Mouse (Mus musculus) heart, embryonic 13.5 days (tissue): ENCODE measurements around the gene Senp1. TPM values are rescaled to one million over a fixed set of nuclear protein-coding genes. Genes with fewer than 3 reads are reported as not detected.

Experiments used
- ATAC-seq: fragments of 200-750 bp; cut with Nextera tagmentation; 2 replicates; pipeline ENCODE4 v1.8.0; 2017; ENCODE audit warnings: moderate TSS enrichment; ENCODE audit not compliant: insufficient number of reproducible peaks, low FRiP score, low TSS enrichment; ENCODE audit errors: extremely low read depth
- H3K27ac ChIP-seq: fragments of 300-500 bp; sonication (generic); replicated peaks from 2 replicates; pipeline ENCODE4 v1.5.1; 2015; ENCODE audit warnings: moderate library complexity, mild to moderate bottlenecking, inconsistent platforms
- H3K27me3 ChIP-seq: fragments of 300-500 bp; sonication (generic); replicated peaks from 2 replicates; pipeline ENCODE4 v1.6.1; 2015; ENCODE audit warnings: mild to moderate bottlenecking, inconsistent platforms
- H3K36me3 ChIP-seq: fragments of 300-500 bp; sonication (generic); 2 replicates; pipeline ENCODE4 v1.6.1; 2015; ENCODE audit warnings: mild to moderate bottlenecking, inconsistent platforms
- H3K4me1 ChIP-seq: fragments of 300-500 bp; sonication (generic); 2 replicates; pipeline ENCODE4 v1.6.1; 2015; ENCODE audit warnings: inconsistent platforms
- H3K4me2 ChIP-seq: fragments of 300-500 bp; sonication (generic); 2 replicates; pipeline ENCODE4 v1.6.1; 2015; ENCODE audit warnings: inconsistent platforms, mild to moderate bottlenecking, moderate library complexity
- H3K4me3 ChIP-seq: fragments of 300-500 bp; sonication (generic); 2 replicates; pipeline ENCODE4 v1.5.1; 2015; ENCODE audit warnings: moderate library complexity, mild to moderate bottlenecking, inconsistent platforms
- H3K9ac ChIP-seq: fragments of 300-500 bp; sonication (generic); 2 replicates; pipeline ENCODE4 v1.6.1; 2015; ENCODE audit warnings: inconsistent platforms, mild to moderate bottlenecking, moderate library complexity
- H3K9me3 ChIP-seq: fragments of 300-500 bp; sonication (generic); 2 replicates; pipeline ENCODE4 v1.6.1; 2016; ENCODE audit warnings: inconsistent platforms
- WGBS: fragments of 180-500 bp; shearing (Covaris S2); methylation state at CpG from one replicate; pipeline ENCODE4 v1.1.7; 2015; ENCODE audit warnings: mixed read lengths; 5-methylcytosine and 5-hydroxymethylcytosine counted together
- polyA plus RNA-seq: library from polyadenylated mRNA; unstranded; fragments of >200 nt; fragmentation: Nextera tagmentation; extraction: Ambion mirVana; gene quantifications from 2 replicates; pipeline ENCODE4 v1.2.1, GENCODE M21; 2015

Senp1 gene
- polyA plus RNA-seq, 1 experiment from 2014 or later = 19.6 TPM

- Histone ChIP-seq H3K9me3 (no peaks in the 10 kb centered on the region), H3K36me3 (peaks cover 100% of the 10 kb centered on the region), H3K4me1 (no peaks in the 10 kb centered on the region), H3K9ac (no peak overlapping the region), H3K4me2 (no peak overlapping the region), H3K27me3 (no peaks in the 10 kb centered on the region), H3K27ac (no peak overlapping the region), H3K4me3 (no peak overlapping the region)
- no peak for ATAC-seq
- 88% methylated on average over 4 of the region's 4 CpGs for WGBS
These were observed 37.5 kb upstream of the Senp1 start for GRCm38 (mm10) chr15:98131001-98131400.

GRCm38 (mm10) chr15:98120831-98121230, 27.3 kb upstream of the Senp1 start:
- H3K27ac ChIP-seq = no peak overlapping the region
- peaks cover 4% of the 10 kb centered on the region for H3K4me1 ChIP-seq
- H3K9me3 ChIP-seq = no peaks in the 10 kb centered on the region
- H3K4me2 ChIP-seq = no peak overlapping the region
- WGBS = 89% methylated on average over 20 of the region's 20 CpGs
- H3K27me3 ChIP-seq = no peaks in the 10 kb centered on the region
- ATAC-seq = no peak
- no peak overlapping the region for H3K4me3 ChIP-seq
- peaks cover 94% of the 10 kb centered on the region for H3K36me3 ChIP-seq
- no peak overlapping the region for H3K9ac ChIP-seq

- 86% methylated on average over 12 of the region's 12 CpGs for WGBS
These were observed 25.8 kb upstream of the Senp1 start for GRCm38 (mm10) chr15:98119363-98119762.

GRCm38 (mm10) chr15:98116287-98116686, 22.7 kb upstream of the Senp1 start:
- ATAC-seq = no peak
- Histone ChIP-seq H3K9me3 (no peaks in the 10 kb centered on the region), H3K27me3 (no peaks in the 10 kb centered on the region), H3K4me2 (no peak overlapping the region), H3K4me1 (peaks cover 26% of the 10 kb centered on the region), H3K36me3 (peaks cover 87% of the 10 kb centered on the region), H3K4me3 (no peak overlapping the region), H3K27ac (no peak overlapping the region), H3K9ac (no peak overlapping the region)
- 67% methylated on average over 5 of the region's 5 CpGs for WGBS

More at GRCm38 (mm10) chr15:98119363-98119762, 25.8 kb upstream of the Senp1 start:
- Histone ChIP-seq H3K9me3 (no peaks in the 10 kb centered on the region), H3K9ac (no peak overlapping the region), H3K27me3 (no peaks in the 10 kb centered on the region), H3K4me2 (no peak overlapping the region), H3K27ac (no peak overlapping the region), H3K36me3 (peaks cover 92% of the 10 kb centered on the region), H3K4me1 (peaks cover 17% of the 10 kb centered on the region), H3K4me3 (no peak overlapping the region)
- no peak for ATAC-seq

GRCm38 (mm10) chr15:98115779-98116163, 22.2 kb upstream of the Senp1 start:
- no peak for ATAC-seq
- Histone ChIP-seq H3K9ac (no peak overlapping the region), H3K4me3 (no peak overlapping the region), H3K27me3 (no peaks in the 10 kb centered on the region), H3K4me1 (peaks cover 32% of the 10 kb centered on the region), H3K4me2 (no peak overlapping the region), H3K9me3 (no peaks in the 10 kb centered on the region), H3K36me3 (peaks cover 82% of the 10 kb centered on the region), H3K27ac (no peak overlapping the region)
- 69% methylated on average over 9 of the region's 9 CpGs for WGBS

GRCm38 (mm10) chr15:98114852-98115778, 21.6 kb upstream of the Senp1 start:
- peaks cover 37% of the 10 kb centered on the region for H3K4me1 ChIP-seq
- no peak for ATAC-seq

GRCm38 (mm10) chr15:98114098-98114851, 20.7 kb upstream of the Senp1 start:
- H3K4me1 ChIP-seq = peaks cover 46% of the 10 kb centered on the region
- no peak overlapping the region for H3K4me3 ChIP-seq
- H3K27ac ChIP-seq = no peak overlapping the region
- peaks cover 67% of the 10 kb centered on the region for H3K36me3 ChIP-seq
- no peaks in the 10 kb centered on the region for H3K9me3 ChIP-seq
- no peak overlapping the region for H3K9ac ChIP-seq
- no peak for ATAC-seq
- no peaks in the 10 kb centered on the region for H3K27me3 ChIP-seq
- 84% methylated on average over 10 of the region's 10 CpGs for WGBS
- no peak overlapping the region for H3K4me2 ChIP-seq

More at GRCm38 (mm10) chr15:98114852-98115778, 21.6 kb upstream of the Senp1 start:
- H3K27ac ChIP-seq = no peak overlapping the region; the same call in 1 of the 2 replicates
- H3K36me3 ChIP-seq = peaks cover 75% of the 10 kb centered on the region
- no peaks in the 10 kb centered on the region for H3K9me3 ChIP-seq
- H3K4me3 ChIP-seq = no peak overlapping the region
- H3K9ac ChIP-seq = no peak overlapping the region
- no peak overlapping the region for H3K4me2 ChIP-seq
- no peaks in the 10 kb centered on the region for H3K27me3 ChIP-seq
- WGBS = 79% methylated on average over 10 of the region's 10 CpGs

- Histone ChIP-seq H3K36me3 (peaks cover 44% of the 10 kb centered on the region), H3K27me3 (no peaks in the 10 kb centered on the region), H3K4me2 (peak overlapping the region; percentile 18; the same call in 1 of the 2 replicates), H3K9me3 (no peaks in the 10 kb centered on the region), H3K9ac (no peak overlapping the region), H3K4me1 (peaks cover 60% of the 10 kb centered on the region), H3K27ac (peak overlapping the region; percentile 28; the same call in 1 of the 2 replicates), H3K4me3 (no peak overlapping the region)
- no peak for ATAC-seq
- 49% methylated on average over 5 of the region's 5 CpGs for WGBS
These were observed 18.2 kb upstream of the Senp1 start for GRCm38 (mm10) chr15:98111791-98112190.

- WGBS = 2% methylated on average over 37 of the region's 37 CpGs
- ATAC-seq = peak; percentile 87
- peak overlapping the region; percentile 77 for H3K4me2 ChIP-seq
- H3K27me3 ChIP-seq = peaks cover 18% of the 10 kb centered on the region
- H3K4me3 ChIP-seq = peak overlapping the region; percentile 63
- H3K36me3 ChIP-seq = peaks cover 17% of the 10 kb centered on the region
- H3K27ac ChIP-seq = peak overlapping the region; percentile 75
- peak overlapping the region; percentile 85 for H3K9ac ChIP-seq
- H3K4me1 ChIP-seq = peaks cover 42% of the 10 kb centered on the region
- no peaks in the 10 kb centered on the region for H3K9me3 ChIP-seq
These were observed 15.0 kb upstream of the Senp1 start for GRCm38 (mm10) chr15:98108297-98109152.

- Histone ChIP-seq H3K9ac (peak overlapping the region; percentile 85), H3K4me2 (peak overlapping the region; percentile 77), H3K4me3 (peak overlapping the region; percentile 63), H3K27ac (0 out of 2 replicates have a peak overlapping the region, but pooled peaks have one; percentile 75), H3K4me1 (peaks cover 42% of the 10 kb centered on the region), H3K9me3 (no peaks in the 10 kb centered on the region), H3K36me3 (peaks cover 10% of the 10 kb centered on the region), H3K27me3 (peaks cover 18% of the 10 kb centered on the region)
- WGBS = 25% methylated on average over 11 of the region's 11 CpGs
- ATAC-seq = no peak
These were observed 14.3 kb upstream of the Senp1 start for GRCm38 (mm10) chr15:98107703-98108296.
